Mouse (Mus musculus) thymus, adult 2 months (tissue): ENCODE measurements around the gene Pbx1. TPM values are rescaled to one million over a fixed set of nuclear protein-coding genes. Genes with fewer than 3 reads are reported as not detected.

Experiments
- DNase-seq: peaks from one replicate; pipeline ENCODE4 v3.0.0; 2021
- H3K27ac ChIP-seq: fragments of 200-500 bp; 2 replicates; pipeline ENCODE4 v1.5.1; 2012; ENCODE audit warnings: low read length, control low read depth; ENCODE audit not compliant: control insufficient read depth, insufficient read depth
- H3K27me3 ChIP-seq: fragments of 200-500 bp; 2 replicates; pipeline ENCODE4 v1.6.1; 2012; ENCODE audit warnings: mild to moderate bottlenecking, low read length, moderate library complexity, mixed read lengths; ENCODE audit not compliant: control insufficient read depth, insufficient read depth
- H3K36me3 ChIP-seq: fragments of 200-500 bp; 2 replicates; pipeline ENCODE4 v1.6.1; 2012; ENCODE audit warnings: mild to moderate bottlenecking, low read length, moderate library complexity; ENCODE audit not compliant: control insufficient read depth, insufficient read depth
- H3K4me1 ChIP-seq: fragments of 200-500 bp; replicated peaks from 2 replicates; pipeline ENCODE4 v1.6.1; 2012; ENCODE audit warnings: low read length; ENCODE audit not compliant: control insufficient read depth, insufficient read depth
- H3K4me3 ChIP-seq: fragments of 200-500 bp; 2 replicates; pipeline ENCODE4 v1.5.1; 2012; ENCODE audit warnings: mild to moderate bottlenecking, low read length, control low read depth, moderate library complexity; ENCODE audit not compliant: control insufficient read depth, insufficient read depth
- CTCF ChIP-seq: fragments of 200-500 bp; IDR thresholded peaks from 2 replicates; pipeline ENCODE4 v1.5.1; 2012; ENCODE audit warnings: mild to moderate bottlenecking, control low read depth, low read length, moderate library complexity, borderline replicate concordance; ENCODE audit not compliant: control insufficient read depth, poor library complexity, insufficient read depth; ENCODE audit errors: extremely low read depth
- POLR2A ChIP-seq: fragments of 200-500 bp; IDR thresholded peaks from 2 replicates; pipeline ENCODE4 v1.6.1; 2012; ENCODE audit warnings: mild to moderate bottlenecking, low read length, control low read depth, moderate library complexity; ENCODE audit not compliant: control insufficient read depth, poor library complexity, insufficient read depth; ENCODE audit errors: extremely low read depth
- WGBS: fragments of 180-500 bp; shearing (Covaris S2); methylation state at CpG from one replicate; pipeline ENCODE4 v1.1.7; 2018; 5-methylcytosine and 5-hydroxymethylcytosine counted together
- polyA plus RNA-seq: library from polyadenylated mRNA; depleted of rRNA; stranded (reverse); fragments of >200 nt; gene quantifications from 2 replicates; pipeline ENCODE4 v1.2.3, GENCODE M21; 2012

Pbx1 gene
- polyA plus RNA-seq, 1 experiment, result 13.0 TPM

DNA sequence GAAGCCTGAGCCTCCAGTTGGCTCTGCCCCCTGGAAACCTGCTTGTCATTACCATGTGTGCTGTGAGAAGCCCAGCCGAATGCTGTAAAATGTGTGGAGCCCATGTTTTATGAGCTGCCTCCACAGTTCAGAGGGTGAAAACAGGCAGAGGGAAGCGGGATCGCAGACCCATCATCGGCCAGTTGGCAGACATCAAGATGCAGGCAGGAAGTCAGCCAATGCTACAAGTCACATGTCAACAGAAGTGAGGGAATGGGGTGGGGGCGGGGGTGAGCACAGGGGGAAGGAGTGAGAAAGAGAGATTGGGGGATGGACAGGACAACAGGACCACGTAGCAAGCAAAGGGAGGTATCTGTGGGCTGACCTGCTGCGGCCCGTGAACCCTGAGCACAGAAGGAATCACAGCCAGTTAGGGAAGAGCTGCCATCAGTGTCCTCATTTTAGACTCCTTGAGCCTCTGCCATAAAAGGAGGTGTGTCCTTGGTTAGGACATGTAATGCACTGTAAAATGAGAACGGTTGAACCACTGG is 51.8 kb downstream of the Pbx1 start:
- 90% methylated on average over 9 of the region's 9 CpGs for WGBS
- H3K36me3 ChIP-seq, result no peaks in the 10 kb centered on the region
- DNase-seq, result no peak
- TF ChIP-seq CTCF (no peak), POLR2A (no peak)
- no peaks in the 10 kb centered on the region for H3K27me3 ChIP-seq
- H3K27ac ChIP-seq, result no peak overlapping the region
- no peak overlapping the region for H3K4me3 ChIP-seq
- H3K4me1 ChIP-seq, result no peaks in the 10 kb centered on the region

DNA sequence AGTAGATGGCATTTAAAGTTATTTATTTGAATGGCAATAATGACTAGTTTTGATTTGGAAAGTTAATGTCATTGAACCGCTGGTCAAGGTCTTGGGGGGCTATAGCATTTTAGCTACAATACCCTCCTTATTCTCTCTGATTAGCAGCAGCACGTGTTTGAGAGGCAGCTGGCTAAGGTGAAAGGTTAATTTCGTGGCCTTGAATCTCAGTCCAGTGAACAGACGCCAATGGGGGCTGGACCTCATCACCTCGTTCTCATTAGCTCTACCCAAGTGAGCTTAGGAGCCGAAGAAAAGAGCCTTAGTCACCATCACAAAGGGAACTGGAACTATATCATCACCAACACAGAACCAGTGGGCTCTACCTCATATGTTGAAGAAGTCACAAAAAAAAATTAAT is 54.4 kb downstream of the Pbx1 start:
- H3K36me3 ChIP-seq, result no peaks in the 10 kb centered on the region
- WGBS, result 91% methylated on average over 6 of the region's 6 CpGs
- DNase-seq, result no peak

DNA sequence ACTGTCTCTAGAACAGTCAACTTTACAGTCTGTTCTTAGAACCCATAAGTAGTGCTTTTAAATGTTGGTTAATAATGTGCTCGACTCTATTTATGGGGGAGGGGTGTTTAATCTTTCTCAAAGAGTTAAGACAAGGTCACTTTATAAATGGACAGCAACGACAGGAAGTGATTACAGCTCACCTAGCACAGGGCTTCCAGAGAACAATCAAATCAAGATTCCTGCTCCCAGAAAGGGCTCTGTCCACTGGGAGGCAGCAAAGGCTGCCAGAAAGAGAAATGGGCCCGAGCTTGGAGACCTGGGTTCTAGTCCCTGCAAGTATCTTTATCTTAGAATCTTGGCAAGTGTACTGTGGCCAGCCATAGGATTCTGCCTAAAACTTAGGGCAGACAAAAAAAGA is 55.7 kb downstream of the Pbx1 start:
- WGBS, result 69% methylated on average over 3 of the region's 3 CpGs
- H3K4me1 ChIP-seq, result no peaks in the 10 kb centered on the region
- DNase-seq, result no peak

More for the DNA sequence above, 54.4 kb downstream of the Pbx1 start:
- TF ChIP-seq POLR2A (no peak), CTCF (no peak)
- H3K4me3 ChIP-seq, result no peak overlapping the region
- H3K27me3 ChIP-seq, result no peaks in the 10 kb centered on the region
- no peak overlapping the region for H3K27ac ChIP-seq
- H3K4me1 ChIP-seq, result no peaks in the 10 kb centered on the region

DNA sequence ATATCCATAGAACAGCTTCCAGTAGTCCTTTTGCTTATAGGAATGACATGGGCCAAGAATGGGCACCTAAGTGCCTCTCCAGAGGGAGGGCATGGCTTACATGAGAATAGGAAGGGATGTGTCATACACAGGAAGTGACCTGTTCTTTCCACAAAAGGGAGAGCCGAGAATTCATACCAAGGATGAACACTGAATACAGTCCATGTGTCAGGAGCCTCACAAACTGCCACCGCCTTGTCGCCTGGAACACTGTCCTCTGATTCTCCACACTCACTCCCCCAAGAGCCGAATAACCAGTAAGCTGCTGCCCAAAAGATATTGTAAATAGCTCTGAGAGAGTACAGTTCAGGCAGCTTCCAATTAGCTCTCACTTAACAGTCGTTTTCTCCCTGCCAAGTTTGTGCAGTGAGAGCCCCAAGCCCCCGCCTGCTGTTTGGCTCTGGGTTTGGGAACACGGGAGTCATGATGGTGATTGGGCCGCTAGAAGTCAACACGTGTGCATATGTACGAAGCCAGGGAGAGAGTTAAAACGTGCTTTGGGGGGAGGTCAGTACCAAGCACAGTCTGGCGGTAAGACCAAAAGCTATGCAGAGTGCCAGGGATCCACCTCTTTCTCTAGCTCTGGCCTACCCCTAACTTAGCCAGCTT is 57.0 kb downstream of the Pbx1 start:
- no peaks in the 10 kb centered on the region for H3K36me3 ChIP-seq
- no peak for DNase-seq
- H3K4me3 ChIP-seq, result no peak overlapping the region
- TF ChIP-seq POLR2A (no peak), CTCF (no peak)
- no peaks in the 10 kb centered on the region for H3K4me1 ChIP-seq
- 90% methylated on average over 12 of the region's 12 CpGs for WGBS
- no peaks in the 10 kb centered on the region for H3K27me3 ChIP-seq
- H3K27ac ChIP-seq, result no peak overlapping the region

More for the DNA sequence above, 55.7 kb downstream of the Pbx1 start:
- H3K27me3 ChIP-seq, result no peaks in the 10 kb centered on the region
- TF ChIP-seq POLR2A, result no peak
- no peak for TF ChIP-seq CTCF
- H3K4me3 ChIP-seq, result no peak overlapping the region
- no peaks in the 10 kb centered on the region for H3K36me3 ChIP-seq
- no peak overlapping the region for H3K27ac ChIP-seq

DNA sequence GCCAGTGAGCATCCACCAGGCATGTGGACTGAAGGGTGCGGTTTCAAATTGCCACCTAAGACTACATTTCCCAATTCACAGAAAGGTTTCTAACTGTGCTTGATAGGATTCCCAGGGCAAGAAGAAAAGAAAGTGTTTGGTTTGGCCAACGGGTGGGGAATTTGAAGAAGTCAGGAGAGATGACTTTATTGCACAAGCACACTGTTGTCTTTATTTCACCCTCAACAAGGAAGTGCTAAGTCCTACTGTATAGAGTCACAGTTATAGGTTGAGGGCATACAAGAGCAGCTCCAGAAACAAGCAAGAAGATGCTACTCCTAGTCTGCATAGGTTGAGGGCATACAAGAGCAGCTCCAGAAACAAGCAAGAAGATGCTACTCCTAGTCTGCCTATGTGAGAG is 60.0 kb downstream of the Pbx1 start:
- WGBS, result 89% methylated on average over 2 of the region's 2 CpGs
- H3K36me3 ChIP-seq, result no peaks in the 10 kb centered on the region

DNA sequence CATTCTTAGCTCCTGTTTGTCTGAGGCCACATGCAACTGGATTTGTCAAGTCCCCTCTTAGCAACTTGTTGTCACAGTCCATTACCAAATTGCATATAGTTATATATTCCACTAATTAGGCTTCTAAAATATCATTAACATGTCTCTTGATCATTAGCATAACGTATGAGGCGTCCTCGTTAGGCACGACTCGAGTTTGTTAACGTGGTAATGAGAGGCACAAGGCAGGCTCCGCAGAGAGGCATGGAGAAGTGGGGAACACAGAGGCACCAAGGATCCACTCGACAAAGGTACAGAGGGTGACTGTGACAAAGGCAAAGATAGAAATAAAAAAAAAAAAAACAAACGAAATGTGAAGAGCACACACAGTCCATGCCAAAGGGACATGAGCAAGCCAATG is 61.1 kb downstream of the Pbx1 start:
- Histone ChIP-seq H3K27ac (no peak overlapping the region), H3K4me3 (no peak overlapping the region), H3K36me3 (no peaks in the 10 kb centered on the region), H3K27me3 (no peaks in the 10 kb centered on the region), H3K4me1 (no peaks in the 10 kb centered on the region)
- DNase-seq, result no peak
- no peak for TF ChIP-seq CTCF
- TF ChIP-seq POLR2A, result no peak
- WGBS, result 95% methylated on average over 9 of the region's 9 CpGs

More for the DNA sequence above, 60.0 kb downstream of the Pbx1 start:
- DNase-seq, result no peak
- TF ChIP-seq CTCF (no peak), POLR2A (no peak)
- no peaks in the 10 kb centered on the region for H3K4me1 ChIP-seq
- H3K27ac ChIP-seq, result no peak overlapping the region
- no peaks in the 10 kb centered on the region for H3K27me3 ChIP-seq
- H3K4me3 ChIP-seq, result no peak overlapping the region
